Mouse (Mus musculus): ENCODE data around the gene Fut8. TPM values are rescaled to one million over a fixed set of nuclear protein-coding genes. Genes with fewer than 3 reads are reported as not detected.

Gene Fut8
- polyA plus RNA-seq, 1 experiment from 2014 or later, result 74.7 TPM

DNA sequence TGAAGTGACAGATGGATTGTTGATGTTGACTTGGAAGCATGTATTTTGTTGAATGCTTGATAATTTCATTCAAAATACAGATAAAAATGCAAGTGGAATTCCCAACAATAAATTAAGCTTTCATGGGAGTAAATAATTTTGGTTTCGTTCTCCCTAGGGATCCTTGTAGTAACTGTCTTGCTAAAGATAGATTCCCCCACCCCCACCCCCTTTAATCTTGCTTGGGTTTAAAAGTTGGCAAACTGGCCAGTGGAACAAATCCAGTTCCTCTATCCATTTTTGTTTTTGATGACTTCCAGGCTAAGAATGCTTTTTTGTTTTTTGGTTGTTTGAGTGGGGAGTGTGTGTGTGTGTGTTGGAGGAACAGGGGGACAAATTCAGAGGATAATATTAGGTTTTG is 108.6 kb downstream of the Fut8 start:
- H3K4me1 ChIP-seq, result no peaks in the 10 kb centered on the region
- no peak overlapping the region for H3K27ac ChIP-seq (replicated peaks)
- no peak overlapping the region for H3K4me3 ChIP-seq (replicated peaks)
- H3K4me2 ChIP-seq, result no peak overlapping the region
- no peaks in the 10 kb centered on the region for H3K27me3 ChIP-seq (replicated peaks)
- H3K9me3 ChIP-seq (replicated peaks), result no peaks in the 10 kb centered on the region
- ATAC-seq (ENCODE audit: low FRiP score), result no peak
- H3K36me3 ChIP-seq, result no peaks in the 10 kb centered on the region
- 85% methylated on average over 1 of the region's 1 CpGs for WGBS
- H3K9ac ChIP-seq (replicated peaks), result no peak overlapping the region

DNA sequence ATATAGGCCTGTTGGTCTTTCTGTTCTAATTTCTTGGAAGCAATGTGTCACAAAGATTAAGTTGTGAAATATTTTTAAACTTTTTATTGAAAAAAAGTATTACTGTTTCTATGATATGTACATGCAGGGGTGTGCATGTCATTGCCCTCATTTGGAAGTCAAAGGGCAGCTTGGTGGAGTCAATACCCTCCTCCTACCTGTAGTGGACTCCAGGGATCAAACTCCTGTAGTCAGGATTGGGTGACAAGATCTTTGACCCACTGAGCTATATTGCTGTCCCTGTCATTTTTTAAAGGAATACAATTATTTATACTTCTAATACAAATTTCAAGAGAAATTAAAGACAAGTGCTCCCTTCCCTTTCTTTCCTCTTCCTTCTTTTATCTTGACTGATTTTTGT is 111.6 kb downstream of the Fut8 start:
- ATAC-seq (ENCODE audit: low FRiP score), result no peak
- H3K4me3 ChIP-seq (replicated peaks), result no peak overlapping the region
- H3K4me1 ChIP-seq, result no peaks in the 10 kb centered on the region
- no peaks in the 10 kb centered on the region for H3K27me3 ChIP-seq (replicated peaks)
- no peak overlapping the region for H3K9ac ChIP-seq (replicated peaks)
- H3K9me3 ChIP-seq (replicated peaks), result no peaks in the 10 kb centered on the region
- H3K36me3 ChIP-seq, result no peaks in the 10 kb centered on the region
- H3K4me2 ChIP-seq, result no peak overlapping the region
- no peak overlapping the region for H3K27ac ChIP-seq (replicated peaks)

DNA sequence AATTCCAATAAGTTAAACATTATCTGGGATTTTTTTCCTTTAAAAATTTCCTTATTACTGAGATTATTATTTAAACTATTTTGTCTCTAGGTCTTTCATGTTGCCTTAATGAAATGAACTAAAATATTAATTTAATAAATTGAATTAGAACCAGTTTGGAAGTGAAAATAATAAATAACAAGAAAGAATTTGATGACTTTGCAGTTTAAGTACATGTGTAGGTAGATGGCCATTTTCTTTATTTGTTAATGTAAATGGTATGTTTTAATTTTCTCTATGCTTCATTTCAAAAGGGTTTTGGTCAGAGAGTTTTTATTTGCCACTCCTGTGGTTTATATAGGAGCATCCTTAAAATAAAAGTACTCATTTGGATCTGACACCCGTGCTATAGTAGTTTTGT is 177.8 kb downstream of the Fut8 start:
- WGBS, result 98% methylated on average over 1 of the region's 1 CpGs
- Histone ChIP-seq H3K4me3 (replicated peaks) (no peak overlapping the region), H3K27me3 (replicated peaks) (no peaks in the 10 kb centered on the region), H3K36me3 (0 out of 2 replicates have a peak, but pooled peaks cover 3% of the 10 kb centered on the region), H3K4me1 (no peaks in the 10 kb centered on the region), H3K9ac (replicated peaks) (no peak overlapping the region), H3K9me3 (replicated peaks) (no peaks in the 10 kb centered on the region), H3K4me2 (no peak overlapping the region), H3K27ac (replicated peaks) (no peak overlapping the region)
- ATAC-seq (ENCODE audit: low FRiP score), result no peak

DNA sequence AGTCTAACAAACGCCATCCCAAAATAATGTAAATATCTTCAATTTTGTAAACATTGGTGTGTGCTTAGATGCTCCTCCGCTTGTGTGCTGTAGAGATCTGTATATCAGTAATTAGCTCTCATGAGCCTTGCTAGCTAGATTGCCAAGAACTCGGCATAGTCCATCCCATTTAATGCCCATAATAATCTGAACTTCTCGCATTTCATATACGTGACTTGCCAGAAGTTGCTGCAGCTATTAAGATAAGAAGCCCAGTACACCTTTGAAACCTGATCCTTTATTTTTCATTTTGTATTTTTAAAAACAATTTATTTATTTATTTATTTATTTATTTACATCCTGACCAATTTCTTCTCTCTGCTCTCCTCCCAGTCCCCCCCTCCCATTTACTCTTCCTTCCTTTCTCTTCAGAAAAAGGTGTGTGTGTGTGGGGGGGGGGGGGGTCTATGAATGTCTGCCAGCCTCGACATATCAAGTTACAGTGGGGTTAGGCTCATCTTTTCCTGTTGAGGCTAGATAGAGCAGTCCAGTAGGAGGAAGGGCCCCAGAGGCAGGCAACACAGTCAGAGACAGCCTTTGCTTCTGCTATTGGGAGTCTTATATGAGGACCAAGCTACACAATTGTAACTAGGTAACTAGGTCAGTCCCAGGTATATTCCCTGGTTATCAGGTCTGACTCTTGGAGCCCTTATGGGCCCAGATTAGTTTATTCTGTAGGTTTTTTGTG is 183.9 kb downstream of the Fut8 start:
- 92% methylated on average over 6 of the region's 6 CpGs for WGBS
- Histone ChIP-seq H3K4me2 (no peak overlapping the region), H3K27ac (replicated peaks) (no peak overlapping the region), H3K9me3 (replicated peaks) (no peaks in the 10 kb centered on the region), H3K27me3 (replicated peaks) (no peaks in the 10 kb centered on the region), H3K36me3 (no peaks in the 10 kb centered on the region), H3K9ac (replicated peaks) (no peak overlapping the region), H3K4me1 (no peaks in the 10 kb centered on the region), H3K4me3 (replicated peaks) (no peak overlapping the region)
- ATAC-seq (ENCODE audit: low FRiP score), result no peak

DNA sequence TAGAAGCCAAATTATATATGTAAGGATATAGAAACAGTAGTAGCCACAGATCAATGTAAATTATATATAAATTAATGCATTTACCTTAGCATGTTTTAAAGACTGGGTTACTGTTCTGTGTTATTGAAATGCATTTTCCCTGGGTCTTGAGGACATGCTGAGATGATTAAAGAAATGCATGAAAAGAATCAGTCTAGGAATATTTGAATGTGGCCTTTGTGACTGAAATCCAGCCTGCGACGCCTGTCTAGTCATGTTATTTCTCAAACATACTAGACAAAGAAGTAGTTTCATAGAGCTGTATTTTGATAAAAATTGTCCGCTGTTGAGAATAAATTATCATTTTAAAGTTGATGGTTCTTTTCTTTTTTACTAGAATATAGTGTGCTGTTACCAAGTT is 188.2 kb downstream of the Fut8 start:
- Histone ChIP-seq H3K4me1 (no peaks in the 10 kb centered on the region), H3K36me3 (no peaks in the 10 kb centered on the region), H3K9me3 (replicated peaks) (no peaks in the 10 kb centered on the region), H3K4me2 (no peak overlapping the region), H3K27ac (replicated peaks) (no peak overlapping the region), H3K27me3 (replicated peaks) (no peaks in the 10 kb centered on the region), H3K9ac (replicated peaks) (no peak overlapping the region), H3K4me3 (replicated peaks) (no peak overlapping the region)
- WGBS, result 78% methylated on average over 3 of the region's 3 CpGs
- no peak for ATAC-seq (ENCODE audit: low FRiP score)

DNA sequence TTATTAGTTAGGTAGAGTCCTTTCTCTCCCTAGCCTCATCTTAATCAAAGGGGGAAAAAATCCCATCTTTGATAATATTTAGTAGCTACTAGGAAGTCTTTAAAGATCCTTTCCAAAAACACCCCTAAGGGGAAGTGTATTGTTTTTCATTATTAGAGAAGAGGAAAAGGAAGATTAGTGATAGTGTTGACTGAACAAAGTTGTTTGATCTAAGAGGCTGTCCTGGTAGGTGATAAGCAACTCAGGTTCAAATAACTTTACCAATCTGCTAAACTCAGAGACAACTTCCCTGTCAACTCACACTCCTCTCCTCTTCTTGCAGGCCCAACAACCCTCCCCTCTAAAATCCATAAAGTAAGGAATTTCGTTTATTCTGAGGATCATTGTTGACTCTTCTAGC is 190.2 kb downstream of the Fut8 start:
- no peak overlapping the region for H3K27ac ChIP-seq (replicated peaks)
- no peak for ATAC-seq (ENCODE audit: low FRiP score)
- H3K4me3 ChIP-seq (replicated peaks), result no peak overlapping the region
- no peaks in the 10 kb centered on the region for H3K27me3 ChIP-seq (replicated peaks)
- no peaks in the 10 kb centered on the region for H3K36me3 ChIP-seq
- whole genome bisulfite sequencing, result 85% methylated on average over 1 of the region's 1 CpGs
- H3K9ac ChIP-seq (replicated peaks), result no peak overlapping the region
- no peak overlapping the region for H3K4me2 ChIP-seq
- no peaks in the 10 kb centered on the region for H3K4me1 ChIP-seq
- H3K9me3 ChIP-seq (replicated peaks), result no peaks in the 10 kb centered on the region

DNA sequence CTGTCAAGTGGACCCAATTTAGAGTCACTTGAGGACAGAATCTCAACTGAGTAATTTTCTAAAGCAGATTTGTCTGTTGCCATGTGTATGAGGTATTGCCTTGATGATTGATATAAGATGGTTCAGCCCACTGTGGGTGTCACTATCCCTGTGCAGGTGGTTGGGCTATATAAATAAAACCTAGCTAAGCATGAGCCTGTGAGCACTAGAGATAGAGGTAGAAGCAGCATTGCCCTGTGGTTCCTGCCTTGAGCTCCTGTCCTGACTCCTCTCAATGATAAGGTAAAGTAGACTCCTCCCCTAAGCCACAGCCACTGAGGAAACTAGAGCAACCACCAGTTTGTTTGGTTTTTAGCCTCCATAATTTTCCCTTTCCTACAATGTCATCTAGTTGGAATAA is 191.5 kb downstream of the Fut8 start:
- H3K27ac ChIP-seq (replicated peaks), result no peak overlapping the region
- H3K4me2 ChIP-seq, result no peak overlapping the region
- no peak for ATAC-seq (ENCODE audit: low FRiP score)
- no peak overlapping the region for H3K4me3 ChIP-seq (replicated peaks)
- H3K4me1 ChIP-seq, result no peaks in the 10 kb centered on the region
- no peak overlapping the region for H3K9ac ChIP-seq (replicated peaks)
- no peaks in the 10 kb centered on the region for H3K27me3 ChIP-seq (replicated peaks)
- no peaks in the 10 kb centered on the region for H3K36me3 ChIP-seq
- H3K9me3 ChIP-seq (replicated peaks), result no peaks in the 10 kb centered on the region

DNA sequence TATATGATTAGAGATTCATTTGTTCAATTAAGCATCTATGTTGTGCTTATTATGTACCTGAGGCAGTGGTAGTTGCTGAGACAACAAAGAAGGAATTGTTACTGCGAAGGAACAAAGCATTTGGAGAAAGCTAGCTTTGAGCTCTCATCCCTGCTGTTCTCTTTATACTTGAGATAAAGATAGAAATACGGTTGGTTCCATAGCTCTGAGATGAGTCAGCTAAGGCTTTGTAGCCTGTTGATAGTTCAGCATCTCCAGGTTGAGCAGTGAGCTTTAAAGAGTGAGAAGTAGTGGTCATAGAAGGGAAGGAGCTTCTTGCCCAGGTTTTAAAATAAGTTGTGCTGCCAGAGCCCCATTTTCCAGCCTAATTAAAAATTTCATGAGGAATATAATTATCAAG is 198.8 kb downstream of the Fut8 start:
- Histone ChIP-seq H3K9me3 (replicated peaks) (no peaks in the 10 kb centered on the region), H3K4me3 (replicated peaks) (no peak overlapping the region), H3K4me1 (no peaks in the 10 kb centered on the region), H3K27me3 (replicated peaks) (no peaks in the 10 kb centered on the region), H3K4me2 (no peak overlapping the region), H3K9ac (replicated peaks) (no peak overlapping the region), H3K36me3 (no peaks in the 10 kb centered on the region), H3K27ac (replicated peaks) (no peak overlapping the region)
- 71% methylated on average over 2 of the region's 2 CpGs for WGBS
- ATAC-seq (ENCODE audit: low FRiP score), result no peak

DNA sequence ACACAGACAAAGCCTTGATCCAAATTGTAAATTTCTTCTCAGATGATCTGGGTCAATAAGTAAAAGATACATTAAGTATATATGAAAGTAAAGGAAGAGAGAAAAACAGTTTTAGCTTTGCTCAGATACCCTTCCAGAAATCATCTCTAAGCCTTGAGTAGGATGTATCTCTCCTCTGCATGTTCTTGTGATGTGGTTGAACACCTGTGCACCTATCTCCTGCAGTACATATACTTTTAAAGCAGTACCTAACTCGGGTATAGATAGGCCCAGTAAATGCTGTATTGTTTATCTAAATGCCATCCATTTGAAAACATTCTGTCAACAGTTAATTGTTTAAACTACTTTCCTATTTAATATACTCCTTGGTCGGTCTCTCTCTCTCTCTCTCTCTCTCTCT is 212.9 kb downstream of the Fut8 start:
- Histone ChIP-seq H3K4me3 (replicated peaks) (no peak overlapping the region), H3K36me3 (0 out of 2 replicates have a peak, but pooled peaks cover 3% of the 10 kb centered on the region), H3K4me2 (no peak overlapping the region), H3K4me1 (no peaks in the 10 kb centered on the region), H3K9me3 (replicated peaks) (no peaks in the 10 kb centered on the region), H3K27me3 (replicated peaks) (no peaks in the 10 kb centered on the region), H3K9ac (replicated peaks) (no peak overlapping the region), H3K27ac (replicated peaks) (no peak overlapping the region)
- ATAC-seq (ENCODE audit: low FRiP score), result no peak
- 88% methylated on average over 2 of the region's 2 CpGs for WGBS

DNA sequence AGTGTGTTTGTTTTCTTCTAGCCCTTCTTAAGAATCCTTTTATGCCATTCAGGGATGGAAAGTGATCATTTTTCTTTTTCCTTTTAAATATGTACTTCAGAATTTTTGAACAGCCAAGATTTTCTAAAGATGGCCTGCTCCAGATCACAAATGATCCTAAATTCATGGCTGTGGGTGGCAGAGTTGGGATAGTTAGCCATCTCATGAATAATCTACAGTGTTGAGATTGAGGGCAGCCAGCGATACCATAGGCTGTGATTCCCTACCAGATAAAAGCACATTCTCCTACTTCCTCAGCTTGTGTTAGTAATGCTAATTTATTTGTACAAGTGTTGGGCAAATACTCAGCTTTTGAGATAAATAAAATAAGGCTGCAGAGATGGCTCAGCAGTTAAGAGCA is 228.3 kb downstream of the Fut8 start:
- no peak overlapping the region for H3K27ac ChIP-seq (replicated peaks)
- no peaks in the 10 kb centered on the region for H3K9me3 ChIP-seq (replicated peaks)
- no peak for ATAC-seq (ENCODE audit: low FRiP score)
- no peak overlapping the region for H3K4me3 ChIP-seq (replicated peaks)
- 79% methylated on average over 1 of the region's 1 CpGs for WGBS
- H3K9ac ChIP-seq (replicated peaks), result no peak overlapping the region
- no peaks in the 10 kb centered on the region for H3K27me3 ChIP-seq (replicated peaks)
- no peaks in the 10 kb centered on the region for H3K36me3 ChIP-seq
- H3K4me2 ChIP-seq, result no peak overlapping the region
- H3K4me1 ChIP-seq, result no peaks in the 10 kb centered on the region

DNA sequence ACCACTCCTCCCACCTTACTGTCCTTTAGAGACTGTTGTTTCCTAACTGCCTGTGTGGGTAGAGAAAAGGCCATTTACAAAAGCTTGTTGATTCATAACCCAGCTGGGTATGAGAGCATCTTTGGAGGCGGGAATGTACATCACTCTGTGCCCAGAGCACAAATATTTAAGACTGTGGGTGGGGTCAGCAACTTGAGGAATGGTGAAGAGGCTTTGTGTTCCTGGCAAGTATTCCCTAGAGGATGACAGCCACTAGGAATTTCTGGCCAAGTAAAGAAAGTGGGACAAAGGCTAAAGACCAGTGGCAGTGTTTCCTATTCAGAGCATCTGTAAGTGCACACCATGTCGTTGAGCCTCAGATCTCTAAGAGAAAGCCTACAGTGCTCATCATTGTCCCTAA is 242.0 kb downstream of the Fut8 start:
- Histone ChIP-seq H3K27me3 (replicated peaks) (no peaks in the 10 kb centered on the region), H3K27ac (replicated peaks) (no peak overlapping the region), H3K9ac (replicated peaks) (no peak overlapping the region), H3K4me2 (no peak overlapping the region), H3K36me3 (peaks cover 1% of the 10 kb centered on the region; the same call in 1 of the 2 replicates), H3K4me3 (replicated peaks) (no peak overlapping the region), H3K4me1 (no peaks in the 10 kb centered on the region), H3K9me3 (replicated peaks) (no peaks in the 10 kb centered on the region)
- WGBS, result 66% methylated on average over 2 of the region's 2 CpGs
- no peak for ATAC-seq (ENCODE audit: low FRiP score)

DNA sequence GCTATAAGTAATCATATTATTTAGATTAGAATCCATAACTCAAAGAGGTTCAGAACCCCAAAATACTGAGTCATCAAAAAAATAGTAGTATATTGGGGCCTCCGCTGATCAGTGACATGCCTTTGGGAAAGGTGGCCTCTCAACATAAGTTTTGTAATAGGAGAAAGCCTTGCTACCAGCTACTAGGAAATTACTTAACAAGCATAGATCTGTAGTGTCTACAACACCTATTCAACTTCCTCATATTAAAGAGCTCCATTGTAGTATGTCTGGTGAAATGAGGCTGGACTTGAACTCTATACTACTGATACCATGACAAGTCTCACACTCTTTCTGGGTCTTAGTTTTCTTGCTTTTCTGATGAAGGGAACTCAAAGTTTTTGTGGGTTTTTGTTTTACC is 243.2 kb downstream of the Fut8 start:
- H3K4me1 ChIP-seq, result no peaks in the 10 kb centered on the region
- H3K27me3 ChIP-seq (replicated peaks), result no peaks in the 10 kb centered on the region
- H3K27ac ChIP-seq (replicated peaks), result no peak overlapping the region
- H3K9ac ChIP-seq (replicated peaks), result no peak overlapping the region
- H3K36me3 ChIP-seq, result no peaks in the 10 kb centered on the region
- WGBS, result 95% methylated on average over 1 of the region's 1 CpGs
- H3K4me3 ChIP-seq (replicated peaks), result no peak overlapping the region
- H3K4me2 ChIP-seq, result no peak overlapping the region
- H3K9me3 ChIP-seq (replicated peaks), result no peaks in the 10 kb centered on the region
- no peak for ATAC-seq (ENCODE audit: low FRiP score)

DNA sequence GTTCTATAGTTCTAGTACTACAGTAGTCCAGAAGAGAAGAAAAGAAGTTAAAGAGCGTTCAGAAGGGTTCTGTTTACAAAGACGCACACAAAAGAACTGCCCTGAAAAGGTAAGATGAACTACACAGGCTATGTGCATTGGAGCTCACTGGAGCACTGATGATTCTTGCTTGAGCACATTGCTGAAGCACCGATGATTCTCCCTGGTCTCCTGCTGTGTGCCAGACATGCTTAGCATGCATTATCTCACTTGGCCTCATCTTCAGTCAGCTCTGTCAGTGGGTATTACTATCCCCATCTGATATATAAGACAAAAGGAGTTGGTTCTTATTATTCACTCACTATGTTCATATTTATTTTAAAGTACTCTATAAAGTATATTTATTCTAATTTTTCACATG is 243.9 kb downstream of the Fut8 start:
- ATAC-seq (ENCODE audit: low FRiP score), result no peak

More for the DNA sequence above, 243.9 kb downstream of the Fut8 start:
- WGBS, result 31% methylated on average over 3 of the region's 3 CpGs
- H3K9me3 ChIP-seq (replicated peaks), result no peaks in the 10 kb centered on the region
- H3K27ac ChIP-seq (replicated peaks), result no peak overlapping the region
- H3K36me3 ChIP-seq, result no peaks in the 10 kb centered on the region
- no peaks in the 10 kb centered on the region for H3K27me3 ChIP-seq (replicated peaks)
- H3K4me2 ChIP-seq, result no peak overlapping the region
- H3K4me3 ChIP-seq (replicated peaks), result no peak overlapping the region
- no peaks in the 10 kb centered on the region for H3K4me1 ChIP-seq
- no peak overlapping the region for H3K9ac ChIP-seq (replicated peaks)

Data from neural tube, embryonic 15.5 days (tissue).